Mouse (Mus musculus) hindbrain, embryonic 11.5 days (tissue): ENCODE data around the gene Kcnip4. TPM values are rescaled to one million over a fixed set of nuclear protein-coding genes. Genes with fewer than 3 reads are reported as not detected.

ENCODE experiments used
- ATAC-seq: fragments of 200-750 bp; cut with Nextera tagmentation; 2 replicates; pipeline ENCODE4 v1.8.0; 2017; ENCODE audit warnings: mild to moderate bottlenecking, moderate TSS enrichment, moderate library complexity; ENCODE audit not compliant: low FRiP score
- DNase-seq: peaks from one replicate; pipeline ENCODE4 v3.0.0-alpha.2; 2015; ENCODE audit warnings: low spot score
- H3K27ac ChIP-seq: fragments of 300-500 bp; sonication (generic); 2 replicates; pipeline ENCODE4 v1.5.1; 2014; ENCODE audit warnings: mild to moderate bottlenecking, low read depth, low read length
- H3K27me3 ChIP-seq: fragments of 300-500 bp; sonication (generic); 2 replicates; pipeline ENCODE4 v1.6.1; 2014; ENCODE audit warnings: mild to moderate bottlenecking, low read length, moderate library complexity, mixed read lengths; ENCODE audit not compliant: control insufficient read depth, insufficient read depth
- H3K36me3 ChIP-seq: fragments of 300-500 bp; sonication (generic); 2 replicates; pipeline ENCODE4 v1.6.1; 2014; ENCODE audit warnings: mild to moderate bottlenecking, low read length, moderate library complexity, mixed read lengths; ENCODE audit not compliant: control insufficient read depth, insufficient read depth
- H3K4me1 ChIP-seq: fragments of 300-500 bp; sonication (generic); replicated peaks from 2 replicates; pipeline ENCODE4 v1.6.1; 2014; ENCODE audit warnings: low read length, mixed read lengths; ENCODE audit not compliant: control insufficient read depth, insufficient read depth
- H3K4me2 ChIP-seq: fragments of 300-500 bp; sonication (generic); replicated peaks from 2 replicates; pipeline ENCODE4 v1.6.1; 2014; ENCODE audit warnings: mild to moderate bottlenecking, low read depth, low read length
- H3K4me3 ChIP-seq: fragments of 300-500 bp; sonication (generic); 2 replicates; pipeline ENCODE4 v1.5.1; 2014; ENCODE audit warnings: low read depth, low read length
- H3K9ac ChIP-seq: fragments of 300-500 bp; sonication (generic); 2 replicates; pipeline ENCODE4 v1.6.1; 2014; ENCODE audit warnings: low read depth, low read length
- H3K9me3 ChIP-seq: fragments of 300-500 bp; sonication (generic); 2 replicates; pipeline ENCODE4 v1.6.1; 2016; ENCODE audit warnings: low read length; ENCODE audit not compliant: control insufficient read depth
- WGBS: fragments of 180-500 bp; shearing (Covaris S2); extraction: QIAGEN DNeasy Blood & Tissue Kit; methylation state at CpG from one replicate; pipeline ENCODE4 v1.1.7; 2014; 5-methylcytosine and 5-hydroxymethylcytosine counted together
- polyA plus RNA-seq: library from polyadenylated mRNA; unstranded; fragments of >200 nt; fragmentation: Nextera tagmentation; extraction: Ambion mirVana; gene quantifications from 2 replicates; pipeline ENCODE4 v1.2.1, GENCODE M21; 2014

The Kcnip4 gene
- polyA plus RNA-seq, 1 experiment from 2014 or later = 4.2 TPM

DNA sequence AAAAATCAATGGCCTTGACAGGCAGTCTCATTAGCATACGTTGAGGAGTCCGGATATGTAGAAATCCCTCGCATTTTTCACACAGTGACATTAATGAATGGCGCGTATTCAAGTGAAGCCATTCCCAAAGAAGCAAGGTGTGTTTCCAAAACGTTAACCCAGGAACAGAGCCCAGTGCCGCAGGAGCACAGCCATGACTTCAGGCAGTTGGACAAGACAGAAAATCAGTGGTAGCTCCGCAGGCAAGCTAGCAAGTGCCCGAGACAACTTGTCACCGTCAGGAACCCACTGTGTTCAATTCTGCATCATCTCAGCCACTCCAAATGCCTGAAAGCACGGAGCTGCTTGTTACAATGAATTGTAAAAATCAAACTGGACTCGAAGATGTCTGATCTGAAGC, 1014.5 kb downstream of the Kcnip4 start:
- no peak overlapping the region for H3K4me3 ChIP-seq
- DNase-seq = no peak
- no peak for ATAC-seq
- no peak overlapping the region for H3K9ac ChIP-seq
- no peaks in the 10 kb centered on the region for H3K9me3 ChIP-seq
- H3K27me3 ChIP-seq = no peaks in the 10 kb centered on the region
- H3K4me2 ChIP-seq = no peak overlapping the region
- 72% methylated on average over 12 of the region's 12 CpGs for WGBS
- H3K36me3 ChIP-seq = no peaks in the 10 kb centered on the region
- no peaks in the 10 kb centered on the region for H3K4me1 ChIP-seq
- no peak overlapping the region for H3K27ac ChIP-seq

- Histone ChIP-seq H3K4me2 (no peak overlapping the region), H3K4me3 (no peak overlapping the region), H3K27me3 (no peaks in the 10 kb centered on the region), H3K4me1 (no peaks in the 10 kb centered on the region), H3K9ac (no peak overlapping the region), H3K36me3 (no peaks in the 10 kb centered on the region), H3K9me3 (no peaks in the 10 kb centered on the region), H3K27ac (no peak overlapping the region)
- DNase-seq = no peak
- 76% methylated on average over 18 of the region's 18 CpGs for WGBS
- ATAC-seq = no peak
These were observed 1015.3 kb downstream of the Kcnip4 start for GRCm38 (mm10) chr5:48509194-48509930.

GRCm38 (mm10) chr5:48503094-48503493, 1021.6 kb downstream of the Kcnip4 start:
- Histone ChIP-seq H3K9ac (no peak overlapping the region), H3K27ac (no peak overlapping the region), H3K9me3 (no peaks in the 10 kb centered on the region), H3K4me3 (no peak overlapping the region), H3K27me3 (no peaks in the 10 kb centered on the region), H3K4me2 (no peak overlapping the region), H3K4me1 (no peaks in the 10 kb centered on the region), H3K36me3 (no peaks in the 10 kb centered on the region)
- 88% methylated on average over 3 of the region's 3 CpGs for WGBS
- ATAC-seq = no peak
- no peak for DNase-seq

- H3K36me3 ChIP-seq = no peaks in the 10 kb centered on the region
- H3K4me1 ChIP-seq = no peaks in the 10 kb centered on the region
- no peaks in the 10 kb centered on the region for H3K9me3 ChIP-seq
- no peak overlapping the region for H3K4me3 ChIP-seq
- ATAC-seq = no peak
- H3K27me3 ChIP-seq = no peaks in the 10 kb centered on the region
- H3K9ac ChIP-seq = no peak overlapping the region
- no peak for DNase-seq
- no peak overlapping the region for H3K4me2 ChIP-seq
- H3K27ac ChIP-seq = no peak overlapping the region
These were observed 1022.3 kb downstream of the Kcnip4 start for GRCm38 (mm10) chr5:48502442-48502841.

DNA sequence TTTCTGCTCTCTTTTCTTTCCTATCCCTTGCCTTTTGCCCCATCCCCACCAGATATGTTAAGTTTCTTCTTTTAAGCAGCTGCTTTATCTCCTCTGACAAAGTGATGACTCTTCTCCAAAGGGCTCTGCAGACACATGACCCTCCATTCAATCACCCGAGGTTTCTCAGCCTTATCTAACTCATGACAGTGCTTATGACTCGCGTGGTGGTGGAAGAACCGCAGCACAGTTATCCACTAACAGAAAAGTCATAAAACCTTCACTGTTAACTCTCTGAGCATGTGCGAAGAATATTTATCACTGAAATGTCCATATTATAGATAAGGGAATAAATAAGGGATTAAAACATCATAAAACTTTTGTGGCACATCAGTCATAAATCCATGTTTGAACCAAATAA, 1024.5 kb downstream of the Kcnip4 start:
- DNase-seq = no peak
- no peak overlapping the region for H3K9ac ChIP-seq
- ATAC-seq = no peak
- H3K4me2 ChIP-seq = no peak overlapping the region
- no peaks in the 10 kb centered on the region for H3K9me3 ChIP-seq
- no peak overlapping the region for H3K4me3 ChIP-seq
- no peaks in the 10 kb centered on the region for H3K36me3 ChIP-seq
- no peak overlapping the region for H3K27ac ChIP-seq
- H3K27me3 ChIP-seq = no peaks in the 10 kb centered on the region
- 91% methylated on average over 5 of the region's 5 CpGs for WGBS
- H3K4me1 ChIP-seq = no peaks in the 10 kb centered on the region

DNA sequence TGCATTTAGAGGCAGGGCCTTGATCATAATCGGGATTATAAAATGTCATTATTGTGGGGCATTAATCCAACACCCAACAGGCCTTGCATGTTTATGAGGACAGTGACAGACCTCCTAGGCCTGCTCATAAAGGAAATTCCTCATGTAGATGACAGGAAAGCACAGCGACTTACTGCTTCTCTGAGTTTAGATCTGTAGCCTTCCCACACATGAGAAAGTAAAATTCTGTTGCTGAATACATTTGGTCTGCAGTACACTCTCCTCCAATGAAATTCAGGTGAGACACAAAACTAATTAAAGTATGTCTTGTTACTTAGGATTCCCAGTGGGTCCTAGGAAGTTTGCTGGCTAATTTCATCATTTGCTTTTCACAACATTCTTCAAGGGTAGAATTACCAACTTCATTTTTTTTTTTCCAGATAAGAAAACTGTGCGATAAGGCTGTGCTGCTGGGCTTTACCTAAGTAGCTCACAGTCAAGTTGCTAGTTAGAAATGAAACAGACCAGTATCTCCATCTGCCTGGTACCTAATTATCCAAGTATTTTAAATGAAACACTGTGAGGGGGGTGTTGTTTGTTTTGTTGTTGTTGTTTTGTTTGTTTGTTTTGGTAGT, 1033.7 kb downstream of the Kcnip4 start:
- Histone ChIP-seq H3K4me2 (no peak overlapping the region), H3K4me3 (no peak overlapping the region), H3K36me3 (no peaks in the 10 kb centered on the region), H3K4me1 (no peaks in the 10 kb centered on the region), H3K9ac (no peak overlapping the region), H3K9me3 (no peaks in the 10 kb centered on the region), H3K27me3 (no peaks in the 10 kb centered on the region), H3K27ac (no peak overlapping the region)
- no peak for ATAC-seq
- 90% methylated on average over 3 of the region's 3 CpGs for WGBS
- no peak for DNase-seq

GRCm38 (mm10) chr5:48489549-48490288, 1035.0 kb downstream of the Kcnip4 start:
- Histone ChIP-seq H3K4me2 (no peak overlapping the region), H3K27me3 (no peaks in the 10 kb centered on the region), H3K36me3 (no peaks in the 10 kb centered on the region), H3K4me1 (no peaks in the 10 kb centered on the region), H3K9me3 (no peaks in the 10 kb centered on the region), H3K4me3 (no peak overlapping the region), H3K9ac (no peak overlapping the region), H3K27ac (no peak overlapping the region)
- peak; percentile 81 for ATAC-seq
- WGBS = 16% methylated on average over 5 of the region's 5 CpGs
- peak; percentile 39 for DNase-seq

GRCm38 (mm10) chr5:48483112-48483511, 1041.6 kb downstream of the Kcnip4 start:
- 84% methylated on average over 2 of the region's 2 CpGs for WGBS
- no peak for ATAC-seq

More at GRCm38 (mm10) chr5:48483112-48483511, 1041.6 kb downstream of the Kcnip4 start:
- H3K9ac ChIP-seq = no peak overlapping the region
- H3K36me3 ChIP-seq = no peaks in the 10 kb centered on the region
- no peak overlapping the region for H3K27ac ChIP-seq
- H3K4me1 ChIP-seq = no peaks in the 10 kb centered on the region
- no peaks in the 10 kb centered on the region for H3K9me3 ChIP-seq
- H3K27me3 ChIP-seq = no peaks in the 10 kb centered on the region
- no peak overlapping the region for H3K4me2 ChIP-seq
- no peak for DNase-seq
- H3K4me3 ChIP-seq = no peak overlapping the region
